Mouse (Mus musculus): ENCODE results near the gene Bach2. TPM values are rescaled to one million over a fixed set of nuclear protein-coding genes. Genes with fewer than 3 reads are reported as not detected.

The Bach2 gene
- polyA plus RNA-seq, 1 experiment from 2014 or later = 5.8 TPM

DNA sequence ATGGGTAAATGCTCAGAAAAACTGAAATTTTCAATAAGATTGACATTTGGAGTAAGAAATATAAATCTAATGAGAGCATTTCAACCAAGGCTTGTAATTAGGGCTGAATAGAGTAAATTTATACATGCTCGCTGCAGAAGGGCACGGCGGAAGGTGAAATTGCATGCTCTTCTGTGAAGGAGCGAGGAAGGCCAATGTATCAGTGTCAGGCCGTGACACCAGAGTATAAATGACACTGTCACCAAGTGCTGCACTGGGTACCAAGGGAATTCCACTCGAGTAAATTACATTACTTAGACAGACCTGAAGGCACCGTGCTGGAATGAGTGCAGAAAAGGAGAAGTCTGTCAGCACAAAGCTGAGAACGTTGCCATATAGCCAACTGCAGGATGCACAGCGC lies 190.1 kb downstream of the Bach2 start:
- Histone ChIP-seq H3K27ac (no peak overlapping the region), H3K9ac (no peak overlapping the region), H3K27me3 (no peaks in the 10 kb centered on the region), H3K9me3 (no peaks in the 10 kb centered on the region), H3K4me2 (no peak overlapping the region), H3K36me3 (no peaks in the 10 kb centered on the region), H3K4me3 (no peak overlapping the region), H3K4me1 (peaks cover 8% of the 10 kb centered on the region; the same call in 1 of the 2 replicates)
- no peak for ATAC-seq (ENCODE audit: insufficient number of reproducible peaks, low FRiP score, low TSS enrichment, low read depth)
- WGBS = 73% methylated on average over 9 of the region's 9 CpGs

DNA sequence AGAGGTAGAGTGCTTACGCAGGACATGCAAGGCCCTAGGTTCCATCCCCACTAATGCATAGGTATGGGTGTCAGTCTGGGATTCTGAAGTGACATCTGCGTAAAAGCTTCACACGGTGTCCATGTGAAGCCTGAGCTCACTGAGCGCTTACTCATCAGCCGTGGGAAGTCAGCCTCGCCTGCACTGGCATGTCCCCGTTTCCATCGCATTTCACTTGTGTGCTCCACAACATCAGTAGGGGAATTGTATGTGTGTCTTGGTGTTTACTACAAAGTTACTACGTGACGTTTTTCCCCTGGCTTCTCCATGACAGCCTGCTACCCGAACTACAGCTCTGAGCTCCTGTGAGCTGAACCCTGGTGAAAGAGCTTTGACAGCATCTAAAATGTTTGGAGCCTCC lies 191.5 kb downstream of the Bach2 start:
- WGBS = 70% methylated on average over 11 of the region's 11 CpGs
- H3K9ac ChIP-seq = no peak overlapping the region
- no peak overlapping the region for H3K4me3 ChIP-seq
- no peaks in the 10 kb centered on the region for H3K9me3 ChIP-seq
- H3K27ac ChIP-seq = no peak overlapping the region
- H3K36me3 ChIP-seq = no peaks in the 10 kb centered on the region
- H3K4me2 ChIP-seq = no peak overlapping the region
- peaks cover 8% of the 10 kb centered on the region; the same call in 1 of the 2 replicates for H3K4me1 ChIP-seq
- no peaks in the 10 kb centered on the region for H3K27me3 ChIP-seq
- no peak for ATAC-seq (ENCODE audit: insufficient number of reproducible peaks, low FRiP score, low TSS enrichment, low read depth)

DNA sequence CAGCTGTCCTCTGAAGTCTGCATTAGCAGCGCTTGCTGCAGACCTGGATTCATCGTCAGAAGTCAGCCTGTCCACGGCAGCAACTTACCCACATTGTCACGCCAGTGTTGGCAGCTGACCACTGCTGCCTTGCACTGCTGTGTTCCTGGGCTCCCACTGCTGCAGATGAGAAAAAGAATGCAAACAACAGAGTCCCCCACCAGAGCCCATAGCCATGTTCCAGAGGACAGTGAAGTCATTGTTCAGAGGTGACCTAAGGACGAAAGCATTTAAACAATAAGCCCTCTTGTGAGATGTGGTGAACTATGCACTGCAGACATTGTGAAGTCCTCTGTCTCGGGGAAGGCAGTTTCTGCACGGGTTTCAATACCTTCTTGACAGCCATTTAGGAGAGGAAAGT lies 192.4 kb downstream of the Bach2 start:
- Histone ChIP-seq H3K4me1 (peaks cover 8% of the 10 kb centered on the region; the same call in 1 of the 2 replicates), H3K9me3 (no peaks in the 10 kb centered on the region), H3K9ac (no peak overlapping the region), H3K4me2 (0 out of 2 replicates have a peak overlapping the region, but pooled peaks have one; percentile 4), H3K36me3 (no peaks in the 10 kb centered on the region), H3K4me3 (no peak overlapping the region), H3K27ac (no peak overlapping the region), H3K27me3 (no peaks in the 10 kb centered on the region)
- WGBS = 53% methylated on average over 7 of the region's 7 CpGs
- ATAC-seq (ENCODE audit: insufficient number of reproducible peaks, low FRiP score, low TSS enrichment, low read depth) = no peak

DNA sequence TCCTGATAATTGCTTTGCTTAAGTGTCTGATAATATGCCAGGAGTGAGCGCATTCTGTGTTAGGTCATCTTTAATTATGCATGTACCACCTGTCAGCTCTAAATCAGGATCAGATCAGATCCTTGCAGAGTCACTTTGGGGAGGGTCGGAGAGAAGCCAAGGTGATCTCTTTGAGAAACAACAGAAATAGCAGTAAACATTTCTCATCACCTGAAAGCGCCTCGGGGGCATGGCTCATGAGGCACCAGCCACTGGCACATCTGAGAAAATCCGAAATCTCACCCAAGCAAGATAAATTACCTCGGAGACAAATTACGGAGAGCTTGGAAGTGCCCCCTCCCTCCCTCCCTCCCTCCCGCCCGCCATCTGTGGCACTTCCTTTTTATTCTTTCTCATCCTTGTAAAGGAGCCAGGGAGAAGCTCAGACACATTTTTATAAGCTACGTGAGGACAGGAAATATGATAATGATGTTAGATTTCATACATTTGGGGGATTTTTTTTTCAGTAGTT lies 193.7 kb downstream of the Bach2 start:
- peaks cover 6% of the 10 kb centered on the region; the same call in 1 of the 2 replicates for H3K4me1 ChIP-seq
- no peaks in the 10 kb centered on the region for H3K9me3 ChIP-seq
- no peak overlapping the region for H3K9ac ChIP-seq
- H3K4me2 ChIP-seq = no peak overlapping the region
- no peaks in the 10 kb centered on the region for H3K36me3 ChIP-seq
- no peak for ATAC-seq (ENCODE audit: insufficient number of reproducible peaks, low FRiP score, low TSS enrichment, low read depth)
- H3K27me3 ChIP-seq = no peaks in the 10 kb centered on the region
- H3K4me3 ChIP-seq = no peak overlapping the region
- WGBS = 24% methylated on average over 10 of the region's 10 CpGs
- no peak overlapping the region for H3K27ac ChIP-seq

DNA sequence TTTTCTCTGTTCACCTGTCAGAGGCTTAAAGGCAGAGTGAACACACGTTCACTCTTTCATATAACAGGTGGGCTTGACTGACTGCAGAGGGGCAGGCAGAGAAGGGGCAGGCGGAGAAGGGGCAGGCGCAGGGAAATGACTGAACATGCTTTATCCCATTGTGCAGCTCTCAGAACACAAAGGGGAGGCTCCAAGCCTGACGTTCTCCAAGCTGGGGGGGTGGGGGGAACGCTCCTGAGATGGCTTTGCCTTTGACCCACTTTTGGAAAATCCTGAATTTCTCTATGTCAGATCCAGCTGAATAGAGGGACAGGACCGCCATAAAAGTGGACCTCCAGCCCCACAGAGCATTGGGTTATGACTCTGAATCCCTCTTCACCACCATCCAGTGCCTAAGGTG lies 194.3 kb downstream of the Bach2 start:
- peaks cover 6% of the 10 kb centered on the region; the same call in 1 of the 2 replicates for H3K4me1 ChIP-seq
- ATAC-seq (ENCODE audit: insufficient number of reproducible peaks, low FRiP score, low TSS enrichment, low read depth) = no peak
- 64% methylated on average over 6 of the region's 6 CpGs for WGBS

DNA sequence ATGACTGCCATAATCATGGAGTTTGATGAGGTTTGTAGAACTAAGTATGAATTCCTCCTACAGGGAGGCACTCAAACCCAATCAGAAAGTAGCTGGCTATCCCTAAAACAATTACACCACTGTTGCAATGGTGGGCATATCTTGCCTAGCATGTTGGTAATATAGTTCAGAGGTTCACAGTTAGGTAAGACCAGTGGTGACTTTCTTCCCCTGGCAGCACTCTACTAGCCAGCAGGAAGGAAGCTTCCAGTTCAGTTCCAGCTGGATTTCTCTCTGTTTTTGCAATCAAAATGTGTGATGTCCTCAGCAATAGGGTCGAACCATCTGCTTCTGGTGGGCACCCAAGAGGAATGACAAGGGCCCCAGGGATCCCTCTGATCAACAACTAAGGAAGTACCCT lies 196.0 kb downstream of the Bach2 start:
- WGBS = 80% methylated on average over 1 of the region's 1 CpGs
- Histone ChIP-seq H3K27me3 (no peaks in the 10 kb centered on the region), H3K9me3 (no peaks in the 10 kb centered on the region), H3K27ac (no peak overlapping the region), H3K4me1 (peaks cover 6% of the 10 kb centered on the region; the same call in 1 of the 2 replicates), H3K4me3 (no peak overlapping the region), H3K4me2 (no peak overlapping the region), H3K36me3 (no peaks in the 10 kb centered on the region), H3K9ac (no peak overlapping the region)
- ATAC-seq (ENCODE audit: insufficient number of reproducible peaks, low FRiP score, low TSS enrichment, low read depth) = no peak

More for the DNA sequence above, 194.3 kb downstream of the Bach2 start:
- Histone ChIP-seq H3K9ac (no peak overlapping the region), H3K27me3 (no peaks in the 10 kb centered on the region), H3K4me2 (no peak overlapping the region), H3K4me3 (no peak overlapping the region), H3K27ac (no peak overlapping the region), H3K9me3 (no peaks in the 10 kb centered on the region), H3K36me3 (no peaks in the 10 kb centered on the region)

DNA sequence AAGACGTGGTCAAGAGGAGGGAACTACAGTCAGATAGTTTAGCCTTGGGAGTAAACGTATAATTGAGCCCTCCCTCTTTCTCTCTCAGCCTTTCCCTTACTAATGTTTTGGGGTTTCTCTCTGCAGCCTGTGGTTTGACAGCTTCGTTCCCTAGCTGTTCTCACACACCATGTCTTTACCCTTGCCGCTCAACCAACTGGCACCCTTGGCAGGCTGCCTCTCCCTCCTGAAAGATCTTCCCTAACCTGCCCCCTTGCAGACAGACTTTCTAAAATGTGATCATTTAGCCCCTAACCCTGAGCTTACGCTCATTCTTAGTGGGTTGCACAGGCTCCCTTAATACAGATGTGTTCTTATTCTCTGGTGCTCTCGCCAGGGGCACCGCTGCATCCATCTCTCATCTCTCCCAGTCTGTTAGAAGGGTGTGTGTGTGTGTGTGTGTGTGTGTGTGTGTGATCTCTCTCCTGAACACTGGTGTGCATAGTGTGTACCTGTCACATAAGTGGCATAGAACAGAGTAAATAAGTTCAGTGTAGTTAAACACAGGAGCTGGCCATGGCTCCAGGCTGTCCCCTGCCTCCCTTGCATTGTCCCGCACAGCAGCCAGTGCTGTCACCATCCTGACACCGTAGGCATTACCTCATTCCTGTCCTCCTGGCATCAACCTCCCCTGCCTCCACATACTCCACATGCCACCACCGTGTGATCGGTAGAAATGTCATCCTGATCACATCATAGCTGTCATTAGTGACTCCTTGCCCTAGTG lies 201.6 kb downstream of the Bach2 start:
- no peak overlapping the region for H3K4me3 ChIP-seq
- H3K36me3 ChIP-seq = no peaks in the 10 kb centered on the region
- 86% methylated on average over 11 of the region's 11 CpGs for WGBS
- H3K4me1 ChIP-seq = no peaks in the 10 kb centered on the region
- H3K9ac ChIP-seq = no peak overlapping the region
- ATAC-seq (ENCODE audit: insufficient number of reproducible peaks, low FRiP score, low TSS enrichment, low read depth) = no peak
- H3K4me2 ChIP-seq = no peak overlapping the region
- no peaks in the 10 kb centered on the region for H3K27me3 ChIP-seq
- no peak overlapping the region for H3K27ac ChIP-seq
- H3K9me3 ChIP-seq = no peaks in the 10 kb centered on the region

DNA sequence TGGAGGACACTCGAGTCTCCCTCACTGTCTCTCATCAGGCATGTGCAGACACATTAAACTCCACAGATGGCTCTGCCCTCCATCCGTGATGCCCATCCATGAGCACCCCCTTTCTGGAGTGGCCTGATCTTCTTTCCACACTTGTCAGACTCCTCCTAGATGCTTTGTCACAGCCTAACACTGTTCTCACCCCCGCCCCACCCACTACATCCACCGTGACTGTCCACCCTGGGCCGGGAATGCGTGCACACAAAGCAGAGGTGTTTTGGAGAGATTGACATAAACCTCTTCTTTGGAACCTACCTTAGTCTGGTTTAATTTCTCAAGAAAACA lies 202.1 kb downstream of the Bach2 start:
- H3K4me1 ChIP-seq = no peaks in the 10 kb centered on the region
- no peak overlapping the region for H3K9ac ChIP-seq
- H3K4me3 ChIP-seq = no peak overlapping the region
- ATAC-seq (ENCODE audit: insufficient number of reproducible peaks, low FRiP score, low TSS enrichment, low read depth) = no peak
- H3K4me2 ChIP-seq = no peak overlapping the region
- no peaks in the 10 kb centered on the region for H3K9me3 ChIP-seq
- no peaks in the 10 kb centered on the region for H3K36me3 ChIP-seq
- no peak overlapping the region for H3K27ac ChIP-seq
- H3K27me3 ChIP-seq = no peaks in the 10 kb centered on the region
- 89% methylated on average over 6 of the region's 6 CpGs for WGBS

DNA sequence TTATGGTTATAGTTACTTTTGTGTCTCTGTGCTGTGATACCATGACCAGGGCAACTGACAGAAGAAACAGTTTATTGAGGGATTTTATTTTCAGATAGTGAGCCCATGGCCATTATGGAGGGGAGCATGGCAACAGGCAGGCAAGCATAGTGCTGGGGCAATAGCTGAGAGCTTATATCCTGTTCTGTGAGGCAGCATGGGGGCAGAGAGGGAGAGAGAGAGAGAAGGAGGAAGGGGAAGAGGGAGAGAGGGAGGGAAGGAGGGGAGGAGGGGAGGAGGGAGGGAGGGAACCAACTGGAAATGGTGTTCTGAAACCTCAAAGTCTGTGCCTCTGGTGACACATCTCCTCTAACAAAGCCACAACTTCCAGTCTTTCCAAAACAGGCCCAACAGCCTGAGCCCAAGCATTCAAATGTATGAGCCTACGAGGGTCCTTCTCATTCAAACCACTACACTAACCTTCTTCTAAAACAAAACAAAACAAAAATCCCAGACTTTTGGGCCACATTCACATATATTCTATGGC lies 206.1 kb downstream of the Bach2 start:
- Histone ChIP-seq H3K4me2 (no peak overlapping the region), H3K36me3 (no peaks in the 10 kb centered on the region), H3K9me3 (no peaks in the 10 kb centered on the region), H3K9ac (no peak overlapping the region), H3K4me1 (no peaks in the 10 kb centered on the region), H3K27ac (no peak overlapping the region), H3K4me3 (no peak overlapping the region), H3K27me3 (no peaks in the 10 kb centered on the region)
- ATAC-seq (ENCODE audit: insufficient number of reproducible peaks, low FRiP score, low TSS enrichment, low read depth) = no peak
- WGBS = 89% methylated on average over 1 of the region's 1 CpGs

DNA sequence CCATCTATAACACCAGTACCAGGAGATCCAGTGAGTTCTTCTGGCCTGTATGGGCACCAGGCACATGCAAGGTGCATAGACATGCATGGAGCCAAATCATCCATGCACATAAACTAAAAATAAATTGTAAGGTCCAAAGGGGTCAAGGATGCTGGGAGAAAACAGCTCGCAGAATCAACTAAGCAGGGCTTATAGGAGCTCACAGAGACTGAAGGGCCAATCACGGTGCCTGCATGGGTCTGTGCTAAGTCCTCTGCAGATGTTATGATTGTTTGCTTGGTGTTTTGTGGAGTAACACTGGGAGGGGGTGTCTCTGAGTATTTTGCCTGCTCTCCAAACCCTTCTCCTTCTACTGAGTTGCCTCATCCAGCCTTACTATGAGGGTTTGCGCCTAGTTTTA lies 209.2 kb downstream of the Bach2 start:
- no peak overlapping the region for H3K4me2 ChIP-seq
- H3K4me1 ChIP-seq = no peaks in the 10 kb centered on the region
- H3K9ac ChIP-seq = no peak overlapping the region
- ATAC-seq (ENCODE audit: insufficient number of reproducible peaks, low FRiP score, low TSS enrichment, low read depth) = no peak
- 94% methylated on average over 3 of the region's 3 CpGs for WGBS
- H3K4me3 ChIP-seq = no peak overlapping the region
- H3K27me3 ChIP-seq = no peaks in the 10 kb centered on the region
- no peaks in the 10 kb centered on the region for H3K36me3 ChIP-seq
- no peak overlapping the region for H3K27ac ChIP-seq
- no peaks in the 10 kb centered on the region for H3K9me3 ChIP-seq

DNA sequence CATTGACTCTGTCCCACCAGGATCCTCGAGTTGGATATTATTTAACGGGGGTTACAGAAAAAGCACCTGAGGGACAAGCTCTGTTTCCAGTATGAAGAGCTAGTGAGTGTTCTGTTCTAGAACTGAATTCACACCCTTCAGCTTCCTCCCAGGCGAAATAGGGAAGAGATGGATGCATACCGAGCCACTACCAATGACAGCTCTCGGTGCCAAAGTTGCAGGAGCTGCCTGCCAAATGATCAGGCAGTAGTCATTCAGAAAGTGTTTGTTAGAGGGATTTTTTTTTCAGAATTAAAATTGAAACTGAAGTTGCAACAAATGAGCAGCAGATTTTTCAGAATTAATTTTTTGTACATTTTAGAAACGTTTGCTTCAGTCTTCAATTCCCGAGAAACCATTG lies 223.4 kb downstream of the Bach2 start:
- Histone ChIP-seq H3K4me1 (peaks cover 3% of the 10 kb centered on the region; the same call in 1 of the 2 replicates), H3K4me2 (no peak overlapping the region), H3K36me3 (no peaks in the 10 kb centered on the region), H3K4me3 (no peak overlapping the region), H3K27me3 (no peaks in the 10 kb centered on the region), H3K9ac (no peak overlapping the region), H3K9me3 (no peaks in the 10 kb centered on the region), H3K27ac (no peak overlapping the region)
- 82% methylated on average over 7 of the region's 7 CpGs for WGBS
- ATAC-seq (ENCODE audit: insufficient number of reproducible peaks, low FRiP score, low TSS enrichment, low read depth) = no peak

DNA sequence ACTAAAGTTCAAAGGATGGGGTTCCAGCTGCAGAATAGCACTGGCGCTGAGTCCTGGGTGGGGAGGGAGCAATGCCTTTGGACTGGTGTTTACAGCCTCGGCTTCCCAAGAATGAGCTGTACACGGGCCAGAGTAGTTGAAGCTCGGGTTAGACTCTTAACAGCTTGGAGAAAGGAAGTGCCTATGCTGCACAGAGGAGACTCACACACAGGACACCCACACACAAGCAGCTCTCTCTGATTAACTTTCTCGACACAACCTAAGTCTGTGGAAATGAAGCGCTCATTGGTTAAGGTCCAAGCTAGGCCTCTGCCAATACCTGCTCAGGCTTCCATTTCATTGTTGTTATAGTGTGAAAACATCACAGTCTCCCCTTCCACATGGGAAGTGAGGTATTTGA lies 224.5 kb downstream of the Bach2 start:
- WGBS = 70% methylated on average over 6 of the region's 6 CpGs

More for the DNA sequence above, 224.5 kb downstream of the Bach2 start:
- ATAC-seq (ENCODE audit: insufficient number of reproducible peaks, low FRiP score, low TSS enrichment, low read depth) = no peak
- Histone ChIP-seq H3K9me3 (no peaks in the 10 kb centered on the region), H3K27me3 (no peaks in the 10 kb centered on the region), H3K4me1 (peaks cover 3% of the 10 kb centered on the region; the same call in 1 of the 2 replicates), H3K4me3 (no peak overlapping the region), H3K4me2 (no peak overlapping the region), H3K36me3 (no peaks in the 10 kb centered on the region), H3K27ac (no peak overlapping the region), H3K9ac (no peak overlapping the region)
